Mouse (Mus musculus) CH12.LX (cell line): ENCODE measurements around the gene Ctcf. TPM values are rescaled to one million over a fixed set of nuclear protein-coding genes. Genes with fewer than 3 reads are reported as not detected.

Experiments used
- DNase-seq: peaks from one replicate; pipeline ENCODE4 v3.0.0-alpha.2; 2013; ENCODE audit errors: extremely low read depth
- H3K27ac ChIP-seq: 2 replicates; pipeline ENCODE4 v1.5.1; 2012; ENCODE audit warnings: low read depth, mild to moderate bottlenecking, control low read depth, moderate library complexity; ENCODE audit not compliant: insufficient read depth
- H3K27me3 ChIP-seq: replicated peaks from 2 replicates; pipeline ENCODE3; 2012; ENCODE audit warnings: inconsistent platforms
- H3K36me3 ChIP-seq, 2 experiments: replicated peaks in 1 of 2; 2 replicates each; pipeline versions ENCODE3 to v1.6.1; 2012; ENCODE audit warnings: inconsistent platforms in 1 of 2, low read length in 1 of 2, mild to moderate bottlenecking in 1 of 2, mixed read lengths in 1 of 2, moderate library complexity in 1 of 2; ENCODE audit not compliant: control insufficient read depth in 1 of 2, insufficient read depth in 1 of 2
- H3K4me1 ChIP-seq, 2 experiments: 2 replicates each; pipeline ENCODE4 v1.6.1; 2012; ENCODE audit warnings: inconsistent platforms in 1 of 2, moderate library complexity in 1 of 2; ENCODE audit not compliant: insufficient read depth in 2 of 2, control insufficient read depth in 1 of 2
- H3K4me2 ChIP-seq: 2 replicates; pipeline ENCODE4 v1.6.1; 2012; ENCODE audit warnings: low read depth, mild to moderate bottlenecking, control low read depth; ENCODE audit not compliant: poor library complexity, insufficient read depth, severe bottlenecking
- H3K4me3 ChIP-seq, 3 experiments: fragments of 150-350 bp in 1 of 3; sonication (generic) in 1 of 3; replicated peaks in 1 of 3; 2 replicates each; pipeline versions ENCODE3 to v1.5.1; 2011 to 2012; ENCODE audit warnings: low read depth in 2 of 3, low read length in 2 of 3, mild to moderate bottlenecking in 2 of 3, moderate library complexity in 2 of 3, control low read depth in 1 of 3, improper control_type of control experiment in 1 of 3, inconsistent platforms in 1 of 3, mixed read lengths in 1 of 3; ENCODE audit not compliant: poor library complexity in 1 of 3
- H3K79me2 ChIP-seq: replicated peaks from 2 replicates; pipeline ENCODE4 v1.6.1; 2012; ENCODE audit warnings: mild to moderate bottlenecking, moderate library complexity; ENCODE audit not compliant: control insufficient read depth, poor library complexity, insufficient read depth, severe bottlenecking; ENCODE audit errors: extremely low read depth
- H3K9ac ChIP-seq: 2 replicates; pipeline ENCODE4 v1.6.1; 2012; ENCODE audit warnings: low read depth, mild to moderate bottlenecking, control low read depth, moderate library complexity; ENCODE audit not compliant: insufficient read depth
- H3K9me3 ChIP-seq: replicated peaks from 2 replicates; pipeline ENCODE3; 2012; ENCODE audit warnings: low read length, inconsistent platforms, mixed read lengths
- CHD2 ChIP-seq: IDR thresholded peaks from 2 replicates; pipeline ENCODE4 v1.6.1; 2011; ENCODE audit warnings: low read length, improper control_type of control experiment
- EP300 ChIP-seq: IDR thresholded peaks from 2 replicates; pipeline ENCODE4 v1.6.1; 2011; ENCODE audit warnings: low read length, improper control_type of control experiment
- ETS1 ChIP-seq: conservative IDR thresholded peaks from 2 replicates; pipeline ENCODE4 v1.6.1; 2012; ENCODE audit warnings: low read depth, mild to moderate bottlenecking, inconsistent platforms, low read length, improper control_type of control experiment, moderate library complexity
- GABPA ChIP-seq: IDR thresholded peaks from 2 replicates; pipeline ENCODE4 v1.6.1; 2012; ENCODE audit warnings: low read depth, low read length, improper control_type of control experiment, inconsistent platforms; ENCODE audit not compliant: insufficient replicate concordance
- KAT2A ChIP-seq: IDR thresholded peaks from 2 replicates; pipeline ENCODE4 v1.6.1; 2012; ENCODE audit warnings: low read length, improper control_type of control experiment, inconsistent platforms; ENCODE audit not compliant: insufficient replicate concordance
- MAFK ChIP-seq: IDR thresholded peaks from 2 replicates; pipeline ENCODE4 v1.6.1; 2011; ENCODE audit warnings: low read length, improper control_type of control experiment; ENCODE audit not compliant: insufficient replicate concordance
- MAZ ChIP-seq: IDR thresholded peaks from 2 replicates; pipeline ENCODE4 v1.6.1; 2012; ENCODE audit warnings: low read depth, mild to moderate bottlenecking, inconsistent platforms, low read length, improper control_type of control experiment, moderate library complexity
- MEF2A ChIP-seq: IDR thresholded peaks from 2 replicates; pipeline ENCODE4 v1.6.1; 2014; ENCODE audit warnings: low read depth, mild to moderate bottlenecking, inconsistent platforms, low read length, improper control_type of control experiment, borderline replicate concordance
- MXI1 ChIP-seq: IDR thresholded peaks from 2 replicates; pipeline ENCODE4 v1.6.1; 2011; ENCODE audit warnings: mild to moderate bottlenecking, low read depth, low read length, improper control_type of control experiment
- NELFE ChIP-seq: IDR thresholded peaks from 2 replicates; pipeline ENCODE4 v1.6.1; 2011; ENCODE audit warnings: low read depth, low read length, improper control_type of control experiment
- NRF1 ChIP-seq: IDR thresholded peaks from 2 replicates; pipeline ENCODE4 v1.6.1; 2014; ENCODE audit warnings: low read depth, mild to moderate bottlenecking, inconsistent platforms, low read length, improper control_type of control experiment, moderate library complexity
- RAD21 ChIP-seq: IDR thresholded peaks from 2 replicates; pipeline ENCODE4 v1.6.1; 2011; ENCODE audit warnings: low read depth, mild to moderate bottlenecking, low read length, improper control_type of control experiment, moderate library complexity
- SIN3A ChIP-seq: IDR thresholded peaks from 2 replicates; pipeline ENCODE4 v1.6.1; 2012; ENCODE audit warnings: low read length, improper control_type of control experiment, inconsistent platforms
- SMC3 ChIP-seq: IDR thresholded peaks from 2 replicates; pipeline ENCODE4 v1.6.1; 2011; ENCODE audit warnings: low read depth, low read length, improper control_type of control experiment
- TBP ChIP-seq: conservative IDR thresholded peaks from 2 replicates; pipeline ENCODE4 v1.6.1; 2011; ENCODE audit warnings: low read depth, low read length, improper control_type of control experiment
- TCF12 ChIP-seq: IDR thresholded peaks from 2 replicates; pipeline ENCODE4 v1.6.1; 2014; ENCODE audit warnings: low read depth, mild to moderate bottlenecking, inconsistent platforms, low read length, improper control_type of control experiment
- UBTF ChIP-seq: IDR thresholded peaks from 2 replicates; pipeline ENCODE4 v1.6.1; 2012; ENCODE audit warnings: low read depth, mild to moderate bottlenecking, inconsistent platforms, low read length, improper control_type of control experiment, moderate library complexity
- USF2 ChIP-seq: conservative IDR thresholded peaks from 2 replicates; pipeline ENCODE4 v1.6.1; 2011; ENCODE audit warnings: low read depth, low read length, improper control_type of control experiment
- ZC3H11A ChIP-seq: IDR thresholded peaks from 2 replicates; pipeline ENCODE4 v1.6.1; 2012; ENCODE audit warnings: low read depth, mild to moderate bottlenecking, inconsistent platforms, low read length, improper control_type of control experiment
- ZMIZ1 ChIP-seq: IDR thresholded peaks from 2 replicates; pipeline ENCODE4 v1.6.1; 2012; ENCODE audit warnings: low read depth, mild to moderate bottlenecking, inconsistent platforms, low read length, improper control_type of control experiment
- ZNF384 ChIP-seq: IDR thresholded peaks from 2 replicates; pipeline ENCODE4 v1.6.1; 2012; ENCODE audit warnings: low read depth, low read length, improper control_type of control experiment, inconsistent platforms
- dilution Hi-C: fragments of 300-500 bp; cut with MboI; formaldehyde crosslinking; loops from 2 replicates; pipeline ENCODE4 v1.14.3; 2020; ENCODE audit warnings: low sequenced_read_pairs; ENCODE audit not compliant: extremely low pct_unique_long_range_greater_than_20kb, extremely low pct_ligation_motif_present
- in situ Hi-C: fragments of 300-500 bp; cut with MboI; formaldehyde crosslinking; loops from 3 replicates; pipeline ENCODE4 v1.14.3; 2019; ENCODE audit warnings: low sequenced_read_pairs, low pct_ligation_motif_present, low pct_unique_long_range_greater_than_20kb, mixed read lengths
- polyA plus RNA-seq: library from polyadenylated mRNA; unstranded; fragments of >175 nt; gene quantifications from 2 replicates; pipeline ENCODE4 v1.2.1, GENCODE M21; 2012; ENCODE audit warnings: low read depth; ENCODE audit not compliant: insufficient read length
- total RNA-seq, 2 experiments: library from RNA; depleted of rRNA; stranded (reverse); fragments of 300-350 nt in 1 of 2; fragments of >200 nt in 1 of 2; gene quantifications; 2 replicates each; pipeline ENCODE4 v1.2.3; 2012 to 2014

Gene Ctcf
- total and polyA plus RNA-seq, 3 experiments: 42.3 to 97.9 (median 52.4) TPM

DNA sequence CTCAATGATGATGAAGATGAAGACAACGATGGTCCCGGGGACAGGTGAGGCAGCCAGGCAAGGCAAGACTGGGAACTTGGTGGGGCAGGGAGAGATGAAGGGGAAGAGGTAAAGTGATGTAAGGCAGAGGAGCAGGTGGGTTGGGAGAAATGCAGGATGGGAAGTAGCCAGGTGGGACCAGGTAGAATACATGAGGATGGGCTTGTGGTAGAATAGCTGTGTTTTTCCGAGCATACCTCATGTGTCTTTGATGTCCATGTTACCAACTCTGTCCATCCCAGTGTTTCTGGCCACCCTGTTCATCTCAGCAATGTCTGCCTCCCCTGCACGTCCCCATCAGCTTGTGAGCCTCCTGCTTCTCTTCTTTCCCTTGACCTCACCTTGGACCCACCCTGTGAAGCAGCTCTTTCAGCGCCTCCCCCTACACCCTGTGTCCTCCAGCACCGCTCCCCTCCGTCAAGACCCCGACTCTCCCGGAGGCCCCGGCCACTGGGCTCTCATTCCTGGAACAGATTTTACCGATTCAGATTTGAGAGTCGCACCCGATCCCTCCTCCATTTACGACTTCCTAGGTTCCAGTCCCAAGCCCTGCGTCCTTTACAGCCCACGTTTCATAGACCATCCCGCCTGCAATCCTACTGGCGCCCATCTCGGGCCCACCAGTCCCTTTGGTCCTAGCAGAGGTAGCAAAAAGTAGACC is 17.3 kb upstream of the Ctcf start:
- Histone ChIP-seq H3K79me2 (no peaks in the 10 kb centered on the region), H3K4me3 (no peak overlapping the region), H3K9ac (no peak overlapping the region), H3K4me1 (peaks cover 0 to 25% of the 10 kb centered on the region in 2 experiments; a peak in 2 of 4 replicates), H3K27ac (no peak overlapping the region), H3K4me2 (no peak overlapping the region), H3K27me3 (no peaks in the 10 kb centered on the region), H3K9me3 (no peaks in the 10 kb centered on the region), H3K36me3 (peaks cover 32 to 76% of the 10 kb centered on the region in 2 experiments)
- DNase-seq: no peak
- in situ Hi-C loops: no loop called here
- dilution Hi-C loops: no loop called here
- TF ChIP-seq TBP: no peak
- no peak for TF ChIP-seq TCF12
- no peak for TF ChIP-seq SMC3
- no peak for TF ChIP-seq NRF1
- no peak for TF ChIP-seq EP300
- TF ChIP-seq UBTF: no peak
- no peak for TF ChIP-seq NELFE
- no peak for TF ChIP-seq ZC3H11A
- TF ChIP-seq RAD21: no peak
- no peak for TF ChIP-seq MAFK
- TF ChIP-seq ZNF384: no peak
- no peak for TF ChIP-seq USF2
- no peak for TF ChIP-seq MXI1
- no peak for TF ChIP-seq KAT2A
- no peak for TF ChIP-seq GABPA

DNA sequence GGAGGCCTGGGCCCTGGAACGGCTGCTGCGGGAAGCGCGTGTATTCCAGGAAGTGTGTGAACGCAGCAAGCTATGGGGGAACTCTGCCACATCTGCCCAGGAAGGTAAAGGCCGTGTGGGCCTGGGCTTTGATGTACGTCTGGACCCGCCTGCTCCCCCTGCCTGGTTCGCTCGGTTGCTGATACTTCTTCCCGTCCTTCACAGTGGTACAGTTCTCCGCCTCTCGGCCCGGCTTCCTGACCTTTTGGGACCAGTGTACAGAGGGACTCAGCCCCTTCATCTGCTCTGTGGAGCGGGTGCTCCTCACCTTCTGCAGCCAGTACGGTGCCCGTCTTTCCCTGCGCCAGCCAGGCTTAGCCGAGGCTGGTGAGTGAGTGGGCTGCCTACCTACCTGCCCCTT is 16.2 kb upstream of the Ctcf start:
- peaks cover 7 to 37% of the 10 kb centered on the region in 2 experiments for H3K4me1 ChIP-seq
- peaks cover 32 to 66% of the 10 kb centered on the region in 2 experiments for H3K36me3 ChIP-seq
- no peaks in the 10 kb centered on the region for H3K9me3 ChIP-seq
- H3K27ac ChIP-seq: no peak overlapping the region
- DNase-seq: no peak
- H3K4me2 ChIP-seq: no peak overlapping the region
- H3K9ac ChIP-seq: no peak overlapping the region
- no peak overlapping the region for H3K4me3 ChIP-seq
- TF ChIP-seq MAZ (no peak), ZMIZ1 (no peak), CHD2 (no peak), MEF2A (no peak), SIN3A (no peak), ETS1 (no peak)
- in situ Hi-C loops: no loop called here
- H3K27me3 ChIP-seq: no peaks in the 10 kb centered on the region
- H3K79me2 ChIP-seq: no peaks in the 10 kb centered on the region
- dilution Hi-C loops: no loop called here
